ENCODE assay signal across 9 mouse cellular contexts in genomic region chr2:168117553-168117952, GRCm38 (mm10). TPM values are rescaled to one million over a fixed set of nuclear protein-coding genes. Genes with fewer than 3 reads are reported as not detected.
DNase-seq lines count a peak whose midpoint lies in the region; ATAC-seq lines count a peak whose summit lies in the region.
"Had no signal": no experiment of that assay in that cellular context is flagged by ENCODE, and none has a peak within 500 bp of the region (broad histone marks: within the 10 kb centered on the region; RNA-seq: fewer than 3 reads in every experiment).

No protein-coding gene starts in this region.

- no peaks in the 10 kb centered on the region for H3K9me3 ChIP-seq in kidney, embryonic 16.5 days (ENCODE audit: low read length)
- H3K9me3 ChIP-seq in embryonic facial prominence, embryonic 11.5 days (replicated peaks; ENCODE audit: control insufficient read depth, low read length), result no peaks in the 10 kb centered on the region
- no peaks in the 10 kb centered on the region for H3K9me3 ChIP-seq in hindbrain, embryonic 13.5 days
- H3K9me3 ChIP-seq in midbrain, embryonic 12.5 days, result no peaks in the 10 kb centered on the region

- peaks cover 17% of the 10 kb centered on the region for H3K4me1 ChIP-seq in kidney, embryonic 16.5 days (ENCODE audit: insufficient read depth, low read length)
- no peaks in the 10 kb centered on the region; the same call in 1 of the 2 replicates for H3K4me1 ChIP-seq in embryonic facial prominence, embryonic 11.5 days (ENCODE audit: control insufficient read depth, insufficient read depth, low read length)
- peaks cover 30% of the 10 kb centered on the region for H3K4me1 ChIP-seq in hindbrain, embryonic 13.5 days (replicated peaks)
- H3K4me1 ChIP-seq in midbrain, embryonic 12.5 days, result peaks cover 16% of the 10 kb centered on the region

- peak overlapping the region; percentile 70 for H3K9ac ChIP-seq in kidney, embryonic 16.5 days (replicated peaks; ENCODE audit: low read length)
- H3K9ac ChIP-seq in embryonic facial prominence, embryonic 11.5 days (replicated peaks; ENCODE audit: low read length), result peak overlapping the region; percentile 54
- H3K9ac ChIP-seq in hindbrain, embryonic 13.5 days, result peak overlapping the region; percentile 65
- peak overlapping the region; percentile 53; the same call in 1 of the 2 replicates for H3K9ac ChIP-seq in midbrain, embryonic 12.5 days (replicated peaks)

- DNase-seq in kidney, adult 9 months, result no peak
- DNase-seq in embryonic facial prominence, embryonic 11.5 days (ENCODE audit: low spot score), result no peak
- no peak for DNase-seq in ovary, postnatal 10 days (ENCODE audit: low spot score)
- DNase-seq in cerebellum, adult 18-20 months, result no peak
- no peak for DNase-seq in gastrocnemius, adult 18-20 months (ENCODE audit: low spot score)

- peak overlapping the region; percentile 83 for H3K4me2 ChIP-seq in kidney, embryonic 16.5 days (replicated peaks; ENCODE audit: low read depth, low read length)
- H3K4me2 ChIP-seq in embryonic facial prominence, embryonic 11.5 days (ENCODE audit: low read depth, low read length), result peak overlapping the region; percentile 74
- peak overlapping the region; percentile 64 for H3K4me2 ChIP-seq in hindbrain, embryonic 13.5 days
- peak overlapping the region; percentile 62 for H3K4me2 ChIP-seq in midbrain, embryonic 12.5 days (replicated peaks)

- H3K27ac ChIP-seq in kidney, embryonic 16.5 days (ENCODE audit: low read length), result no peak overlapping the region
- H3K27ac ChIP-seq in embryonic facial prominence, embryonic 11.5 days (replicated peaks; ENCODE audit: low read depth, low read length), result no peak overlapping the region
- no peak overlapping the region for H3K27ac ChIP-seq in hindbrain, embryonic 13.5 days
- no peak overlapping the region for H3K27ac ChIP-seq in midbrain, embryonic 12.5 days (replicated peaks)

- no peaks in the 10 kb centered on the region for H3K36me3 ChIP-seq in kidney, embryonic 16.5 days (ENCODE audit: insufficient read depth, low read length)
- no peaks in the 10 kb centered on the region for H3K36me3 ChIP-seq in embryonic facial prominence, embryonic 11.5 days (replicated peaks; ENCODE audit: control insufficient read depth, insufficient read depth, low read depth, low read length)
- H3K36me3 ChIP-seq in hindbrain, embryonic 13.5 days, result no peaks in the 10 kb centered on the region
- H3K36me3 ChIP-seq in midbrain, embryonic 12.5 days, result no peaks in the 10 kb centered on the region

- 0 out of 2 replicates have a peak, but pooled peaks cover 4% of the 10 kb centered on the region for H3K27me3 ChIP-seq in kidney, embryonic 16.5 days (ENCODE audit: insufficient read depth, low read length)
- no peaks in the 10 kb centered on the region for H3K27me3 ChIP-seq in embryonic facial prominence, embryonic 11.5 days (ENCODE audit: control insufficient read depth, insufficient read depth, low read length)
- H3K27me3 ChIP-seq in hindbrain, embryonic 13.5 days, result peaks cover 19% of the 10 kb centered on the region
- peaks cover 26% of the 10 kb centered on the region for H3K27me3 ChIP-seq in midbrain, embryonic 12.5 days
- H3K27me3 ChIP-seq: Patski had no signal

- ATAC-seq in kidney, embryonic 16.5 days (ENCODE audit: low FRiP score, low TSS enrichment), result 0 out of 2 replicates have a peak, but pooled peaks have one; percentile 10
- ATAC-seq in embryonic facial prominence, embryonic 11.5 days (replicated peaks; ENCODE audit: insufficient number of reproducible peaks, low FRiP score, low TSS enrichment, low read depth), result peak; percentile 6; the same call in 1 of the 2 replicates
- ATAC-seq in hindbrain, embryonic 13.5 days (ENCODE audit: low FRiP score), result peak; percentile 33
- ATAC-seq in midbrain, embryonic 12.5 days (ENCODE audit: low FRiP score, low read depth), result peak; percentile 33; the same call in 1 of the 2 replicates

- peak overlapping the region; percentile 51 for H3K4me3 ChIP-seq in kidney, embryonic 16.5 days (ENCODE audit: low read length)
- peak overlapping the region; percentile 37 for H3K4me3 ChIP-seq in embryonic facial prominence, embryonic 11.5 days (ENCODE audit: low read depth, low read length)
- H3K4me3 ChIP-seq in hindbrain, embryonic 13.5 days, result peak overlapping the region; percentile 38
- H3K4me3 ChIP-seq in midbrain, embryonic 12.5 days, result peak overlapping the region; percentile 41

- 4% methylated on average over 13 of the region's 13 CpGs for WGBS in kidney, embryonic 16.5 days
- 2% methylated on average over 13 of the region's 13 CpGs for WGBS in embryonic facial prominence, embryonic 11.5 days
- WGBS in hindbrain, embryonic 13.5 days, result 3% methylated on average over 13 of the region's 13 CpGs
- WGBS in midbrain, embryonic 12.5 days, result 3% methylated on average over 13 of the region's 13 CpGs

RNA-seq across cellular contexts. Expression of gene Pard6b, which starts 36.7 kb away (rescaled TPM):
- polyA plus RNA-seq in kidney, embryonic 16.5 days (2015; fragmentation: Nextera tagmentation; extraction: Ambion mirVana), result 20.0 and 23.9 TPM in 2 replicates
- 4.8 and 5.1 TPM in 2 replicates for polyA plus RNA-seq in embryonic facial prominence, embryonic 11.5 days (2014; fragmentation: Nextera tagmentation; extraction: Ambion mirVana)
- 7.5 and 7.9 TPM in 2 replicates for polyA plus RNA-seq in hindbrain, embryonic 13.5 days (2015; fragmentation: Nextera tagmentation; extraction: Ambion mirVana)
- 8.6 and 11.4 TPM in 2 replicates for polyA plus RNA-seq in midbrain, embryonic 12.5 days (2016; fragmentation: Nextera tagmentation; extraction: Ambion mirVana)
- total RNA-seq in gastrocnemius, adult 18-20 months (2021), result 1 to 10 TPM; 1.0 to 2.4 TPM
